Mouse (Mus musculus): ENCODE measurements at regions not wholly inside any gene's neighbourhood (a gene's known extent, or its start where the extent isn't known, plus 50 kb on each side); places are given as distances from the start of the nearest gene placed in this dataset.
"Not testable (repeated sequence)": the region's sequence is repeated elsewhere in the genome, so short reads cannot be mapped to it uniquely, and the experiment has no call there.

DNA sequence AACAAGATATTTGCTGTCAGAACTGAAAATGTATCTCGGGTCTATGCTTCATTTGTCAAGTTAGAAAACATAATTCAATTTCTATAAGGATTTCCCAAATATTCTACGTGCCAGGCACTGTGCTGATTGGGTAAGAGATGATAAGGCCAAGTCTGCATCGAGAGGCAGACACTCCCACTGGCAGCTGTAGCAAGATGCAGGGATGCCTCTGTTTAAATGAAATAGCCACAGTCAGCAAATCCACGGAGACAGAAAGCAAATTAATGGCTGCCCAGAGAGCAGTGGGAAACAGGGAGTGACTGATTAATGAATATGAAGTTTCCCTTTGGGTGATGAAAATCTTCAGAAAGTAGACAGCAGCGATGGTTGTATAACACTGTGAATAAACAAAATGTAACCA lies 71.6 kb upstream of the Gm12728 start:
- 78% methylated on average over 5 of the region's 5 CpGs for WGBS
- H3K4me1 ChIP-seq: no peaks in the 10 kb centered on the region

DNA sequence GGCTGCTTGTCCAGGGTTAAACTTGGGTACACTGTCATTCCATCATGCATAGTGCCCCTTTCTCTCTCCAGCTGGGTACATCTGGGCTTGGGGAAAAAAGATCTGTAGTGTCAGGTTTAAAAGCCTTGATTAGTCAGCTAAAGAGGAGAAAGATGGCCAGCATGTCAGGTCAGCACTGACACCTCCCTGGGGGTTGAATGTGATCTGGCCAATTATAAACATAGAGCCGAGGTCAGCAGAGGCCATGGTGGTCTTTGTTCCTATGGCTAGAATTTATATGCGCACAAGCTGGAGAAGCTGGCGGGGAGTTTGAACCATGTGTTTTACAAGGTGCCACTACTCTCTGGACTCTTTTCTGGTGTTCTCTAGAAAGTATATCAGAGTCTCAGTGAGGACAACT lies 61.0 kb upstream of the Gm12728 start:
- Histone ChIP-seq H3K27me3 (no peaks in the 10 kb centered on the region), H3K27ac (no peak overlapping the region), H3K4me2 (no peak overlapping the region), H3K4me1 (no peaks in the 10 kb centered on the region), H3K4me3 (replicated peaks) (no peak overlapping the region), H3K9me3 (no peaks in the 10 kb centered on the region), H3K36me3 (replicated peaks) (no peaks in the 10 kb centered on the region), H3K9ac (no peak overlapping the region)
- ATAC-seq (ENCODE audit: low FRiP score): no peak
- WGBS: 79% methylated on average over 3 of the region's 3 CpGs

More for the DNA sequence above, 71.6 kb upstream of the Gm12728 start:
- no peaks in the 10 kb centered on the region for H3K9me3 ChIP-seq
- no peak overlapping the region for H3K9ac ChIP-seq
- ATAC-seq (ENCODE audit: low FRiP score): no peak
- H3K4me3 ChIP-seq (replicated peaks): no peak overlapping the region
- no peak overlapping the region for H3K4me2 ChIP-seq
- no peaks in the 10 kb centered on the region for H3K36me3 ChIP-seq (replicated peaks)
- no peak overlapping the region for H3K27ac ChIP-seq
- H3K27me3 ChIP-seq: no peaks in the 10 kb centered on the region

DNA sequence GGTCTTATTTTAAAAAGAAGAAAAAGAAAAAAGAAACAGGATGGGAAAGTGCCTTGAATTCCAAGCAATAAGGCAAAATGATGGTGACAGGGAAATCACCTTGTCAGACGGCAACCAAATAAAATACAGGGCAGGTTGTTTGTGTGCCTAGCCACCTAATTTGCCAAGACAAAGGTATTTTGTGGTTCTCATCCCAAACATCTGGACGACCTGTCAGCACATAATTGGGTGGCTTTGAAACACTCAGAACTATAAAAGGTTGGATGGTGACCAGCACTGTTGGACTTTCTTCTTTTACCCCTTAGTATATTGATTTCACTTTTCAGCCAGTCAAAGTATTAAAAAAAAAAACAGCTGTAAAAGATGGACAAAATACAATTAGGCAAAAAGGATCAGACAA lies 58.8 kb upstream of the Gm12728 start:
- no peak for ATAC-seq (ENCODE audit: low FRiP score)
- Histone ChIP-seq H3K4me2 (no peak overlapping the region), H3K4me3 (replicated peaks) (no peak overlapping the region), H3K9ac (no peak overlapping the region), H3K27me3 (no peaks in the 10 kb centered on the region), H3K4me1 (no peaks in the 10 kb centered on the region), H3K9me3 (no peaks in the 10 kb centered on the region), H3K36me3 (replicated peaks) (no peaks in the 10 kb centered on the region), H3K27ac (no peak overlapping the region)
- WGBS: 71% methylated on average over 2 of the region's 2 CpGs

DNA sequence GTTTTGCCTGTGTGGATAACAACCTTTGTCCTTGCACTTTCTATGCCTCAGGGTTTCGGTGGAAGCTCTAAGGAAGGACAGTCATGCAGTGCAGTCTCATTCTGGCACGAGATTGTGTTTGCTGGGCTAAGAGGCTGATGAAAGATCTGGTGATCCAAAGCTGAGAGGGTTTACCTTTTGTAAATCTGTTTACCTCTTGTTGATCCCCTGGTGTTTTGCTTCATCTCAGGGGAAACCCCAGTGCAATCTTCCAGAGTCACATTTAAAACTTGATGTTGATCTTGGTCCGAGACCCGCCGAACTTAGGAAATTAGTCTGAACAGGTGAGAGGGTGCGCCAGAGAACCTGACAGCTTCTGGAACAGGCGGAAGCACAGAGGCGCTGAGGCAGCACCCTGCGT lies 54.6 kb upstream of the Gm12728 start:
- not testable (repeated sequence) for H3K4me2 ChIP-seq; H3K9me3 ChIP-seq; H3K4me1 ChIP-seq; ATAC-seq (ENCODE audit: low FRiP score); H3K27me3 ChIP-seq; H3K9ac ChIP-seq; H3K36me3 ChIP-seq (replicated peaks); H3K27ac ChIP-seq; H3K4me3 ChIP-seq (replicated peaks)
- 92% methylated on average over 6 of the region's 9 CpGs for WGBS
